Mouse (Mus musculus): ENCODE data around the gene Sco1. TPM values are rescaled to one million over a fixed set of nuclear protein-coding genes. Genes with fewer than 3 reads are reported as not detected.
A peak's percentile ranks its signal among the peaks of the same experiment; 100 is the strongest.

Gene Sco1
- total RNA-seq, 1 experiment: 33.6 TPM

- Histone ChIP-seq H3K9ac (ENCODE audit: insufficient read depth, low read depth, low read length, poor library complexity, severe bottlenecking) (peak overlapping the region; percentile 50; the same call in 1 of the 2 replicates), H3K9me3 (ENCODE audit: control insufficient read depth, insufficient read depth, low read depth, low read length) (0 out of 2 replicates have a peak, but pooled peaks cover 2% of the 10 kb centered on the region), H3K36me3 (ENCODE audit: control insufficient read depth, insufficient read depth, low read length, poor library complexity, severe bottlenecking) (no peaks in the 10 kb centered on the region), H3K4me1 (ENCODE audit: control insufficient read depth in 2 of 2, insufficient read depth in 2 of 2, low read length in 2 of 2, poor library complexity in 1 of 2) (peaks cover 22 to 30% of the 10 kb centered on the region in 2 experiments), H3K27ac (ENCODE audit: insufficient read depth, low read depth, low read length, poor library complexity, severe bottlenecking) (peak overlapping the region; percentile 91), H3K4me3 (ENCODE audit: insufficient read depth in 1 of 2, low read depth in 1 of 2, low read length in 2 of 2, poor library complexity in 1 of 2, severe bottlenecking in 1 of 2) (peak overlapping the region; percentile 22 to 23; a peak in 3 of 4 replicates)
- no peak for DNase-seq (ENCODE audit: low read depth, low spot score)
- no peak for TF ChIP-seq HCFC1 (IDR thresholded peaks at IDR 0.05; ENCODE audit: borderline replicate concordance, insufficient read depth, low read length)
- TF ChIP-seq CHD2 (IDR thresholded peaks at IDR 0.05; ENCODE audit: low read depth, low read length): no peak
- in situ Hi-C loops (cut with MboI; ENCODE audit: low sequenced_read_pairs in 2 of 2, unreplicated experiment in 2 of 2): no loop called here
These were observed 42.0 kb upstream of the Sco1 start for GRCm38 (mm10) chr11:67010430-67010829.

DNA sequence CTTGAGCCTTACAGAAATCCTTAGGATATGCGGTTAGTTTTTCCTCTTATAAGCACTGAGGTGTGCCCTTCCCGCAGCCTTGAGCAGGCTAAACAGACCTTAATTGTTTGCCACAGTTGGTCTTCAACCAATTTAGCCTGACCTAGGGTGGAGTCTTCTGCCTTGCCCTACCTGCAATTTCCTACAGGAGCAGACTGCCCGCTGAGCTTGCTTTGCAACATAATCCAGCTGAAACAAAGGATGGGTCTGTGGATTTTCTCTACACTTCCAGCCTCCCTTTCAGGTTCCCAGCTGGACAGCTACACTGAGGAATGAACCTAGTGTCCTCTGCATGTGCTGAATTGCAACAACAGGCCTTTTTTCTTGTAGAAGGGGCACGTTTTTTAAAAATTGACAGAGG, 40.8 kb upstream of the Sco1 start:
- Histone ChIP-seq H3K36me3 (ENCODE audit: control insufficient read depth, insufficient read depth, low read length, poor library complexity, severe bottlenecking) (no peaks in the 10 kb centered on the region), H3K9me3 (ENCODE audit: control insufficient read depth, insufficient read depth, low read depth, low read length) (no peaks in the 10 kb centered on the region)
- in situ Hi-C loops (cut with MboI; ENCODE audit: low sequenced_read_pairs in 2 of 2, unreplicated experiment in 2 of 2): no loop called here

GRCm38 (mm10) chr11:67017801-67018591, 34.5 kb upstream of the Sco1 start:
- Histone ChIP-seq H3K4me1 (ENCODE audit: control insufficient read depth in 2 of 2, insufficient read depth in 2 of 2, low read length in 2 of 2, poor library complexity in 1 of 2) (peaks cover 15 to 28% of the 10 kb centered on the region in 2 experiments), H3K4me3 (ENCODE audit: insufficient read depth in 1 of 2, low read depth in 1 of 2, low read length in 2 of 2, poor library complexity in 1 of 2, severe bottlenecking in 1 of 2) (peak overlapping the region; percentile 27 to 47), H3K9me3 (ENCODE audit: control insufficient read depth, insufficient read depth, low read depth, low read length) (no peaks in the 10 kb centered on the region), H3K27ac (ENCODE audit: insufficient read depth, low read depth, low read length, poor library complexity, severe bottlenecking) (peak overlapping the region; percentile 94), H3K36me3 (ENCODE audit: control insufficient read depth, insufficient read depth, low read length, poor library complexity, severe bottlenecking) (no peaks in the 10 kb centered on the region), H3K9ac (ENCODE audit: insufficient read depth, low read depth, low read length, poor library complexity, severe bottlenecking) (peak overlapping the region; percentile 33; the same call in 1 of the 2 replicates)
- TF ChIP-seq CHD2 (IDR thresholded peaks at IDR 0.05; ENCODE audit: low read depth, low read length) (no peak), MAFK (IDR thresholded peaks at IDR 0.05; ENCODE audit: insufficient read depth, low read depth, low read length) (no peak), HCFC1 (IDR thresholded peaks at IDR 0.05; ENCODE audit: borderline replicate concordance, insufficient read depth, low read length) (no peak), ZNF384 (IDR thresholded peaks at IDR 0.05; ENCODE audit: low read depth, low read length) (no peak), ZC3H11A (IDR thresholded peaks at IDR 0.05; ENCODE audit: borderline replicate concordance, low read depth, low read length) (no peak)
- no peak for DNase-seq (ENCODE audit: low read depth, low spot score)
- in situ Hi-C loops (cut with MboI; ENCODE audit: low sequenced_read_pairs in 2 of 2, unreplicated experiment in 2 of 2): loop anchor here (5.0 kb wide), 1 partner anchor 111 kb away; no protein-coding TSS in a partner anchor

More for the DNA sequence above, 40.8 kb upstream of the Sco1 start:
- no peak for DNase-seq (ENCODE audit: low read depth, low spot score)
- H3K9ac ChIP-seq (ENCODE audit: insufficient read depth, low read depth, low read length, poor library complexity, severe bottlenecking): peak overlapping the region; percentile 63; the same call in 1 of the 2 replicates
- H3K4me3 ChIP-seq (ENCODE audit: insufficient read depth in 1 of 2, low read depth in 1 of 2, low read length in 2 of 2, poor library complexity in 1 of 2, severe bottlenecking in 1 of 2): peak overlapping the region; percentile 41 to 45
- H3K27ac ChIP-seq (ENCODE audit: insufficient read depth, low read depth, low read length, poor library complexity, severe bottlenecking): peak overlapping the region; percentile 99
- no peak for TF ChIP-seq ZC3H11A (IDR thresholded peaks at IDR 0.05; ENCODE audit: borderline replicate concordance, low read depth, low read length)
- no peak for TF ChIP-seq HCFC1 (IDR thresholded peaks at IDR 0.05; ENCODE audit: borderline replicate concordance, insufficient read depth, low read length)
- TF ChIP-seq MAFK (IDR thresholded peaks at IDR 0.05; ENCODE audit: insufficient read depth, low read depth, low read length): peak; percentile 31; the same call in 1 of the 2 replicates
- no peak for TF ChIP-seq ZNF384 (IDR thresholded peaks at IDR 0.05; ENCODE audit: low read depth, low read length)
- peaks cover 24 to 36% of the 10 kb centered on the region in 2 experiments for H3K4me1 ChIP-seq (ENCODE audit: control insufficient read depth in 2 of 2, insufficient read depth in 2 of 2, low read length in 2 of 2, poor library complexity in 1 of 2)

GRCm38 (mm10) chr11:67019711-67020475, 32.6 kb upstream of the Sco1 start:
- peak overlapping the region; percentile 3; the same call in 1 of the 2 replicates for H3K9ac ChIP-seq (ENCODE audit: insufficient read depth, low read depth, low read length, poor library complexity, severe bottlenecking)
- peak overlapping the region; percentile 50; the same call in 1 of the 2 replicates for H3K27ac ChIP-seq (ENCODE audit: insufficient read depth, low read depth, low read length, poor library complexity, severe bottlenecking)
- peaks cover 15 to 25% of the 10 kb centered on the region in 2 experiments for H3K4me1 ChIP-seq (ENCODE audit: control insufficient read depth in 2 of 2, insufficient read depth in 2 of 2, low read length in 2 of 2, poor library complexity in 1 of 2)
- H3K36me3 ChIP-seq (ENCODE audit: control insufficient read depth, insufficient read depth, low read length, poor library complexity, severe bottlenecking): no peaks in the 10 kb centered on the region
- H3K4me3 ChIP-seq (ENCODE audit: insufficient read depth in 1 of 2, low read depth in 1 of 2, low read length in 2 of 2, poor library complexity in 1 of 2, severe bottlenecking in 1 of 2): no peak overlapping the region
- TF ChIP-seq ZNF384 (IDR thresholded peaks at IDR 0.05; ENCODE audit: low read depth, low read length) (no peak), MAFK (IDR thresholded peaks at IDR 0.05; ENCODE audit: insufficient read depth, low read depth, low read length) (no peak), HCFC1 (IDR thresholded peaks at IDR 0.05; ENCODE audit: borderline replicate concordance, insufficient read depth, low read length) (no peak), ZC3H11A (IDR thresholded peaks at IDR 0.05; ENCODE audit: borderline replicate concordance, low read depth, low read length) (no peak), CHD2 (IDR thresholded peaks at IDR 0.05; ENCODE audit: low read depth, low read length) (no peak)
- DNase-seq (ENCODE audit: low read depth, low spot score): no peak
- H3K9me3 ChIP-seq (ENCODE audit: control insufficient read depth, insufficient read depth, low read depth, low read length): no peaks in the 10 kb centered on the region
- in situ Hi-C loops (cut with MboI; ENCODE audit: low sequenced_read_pairs in 2 of 2, unreplicated experiment in 2 of 2): loop anchor here (5.0 kb wide), 1 partner anchor 113 kb away; no protein-coding TSS in a partner anchor

All from ES-E14 (cell line).